8 mouse cellular contexts compared by ENCODE assay signal in the genomic region with DNA sequence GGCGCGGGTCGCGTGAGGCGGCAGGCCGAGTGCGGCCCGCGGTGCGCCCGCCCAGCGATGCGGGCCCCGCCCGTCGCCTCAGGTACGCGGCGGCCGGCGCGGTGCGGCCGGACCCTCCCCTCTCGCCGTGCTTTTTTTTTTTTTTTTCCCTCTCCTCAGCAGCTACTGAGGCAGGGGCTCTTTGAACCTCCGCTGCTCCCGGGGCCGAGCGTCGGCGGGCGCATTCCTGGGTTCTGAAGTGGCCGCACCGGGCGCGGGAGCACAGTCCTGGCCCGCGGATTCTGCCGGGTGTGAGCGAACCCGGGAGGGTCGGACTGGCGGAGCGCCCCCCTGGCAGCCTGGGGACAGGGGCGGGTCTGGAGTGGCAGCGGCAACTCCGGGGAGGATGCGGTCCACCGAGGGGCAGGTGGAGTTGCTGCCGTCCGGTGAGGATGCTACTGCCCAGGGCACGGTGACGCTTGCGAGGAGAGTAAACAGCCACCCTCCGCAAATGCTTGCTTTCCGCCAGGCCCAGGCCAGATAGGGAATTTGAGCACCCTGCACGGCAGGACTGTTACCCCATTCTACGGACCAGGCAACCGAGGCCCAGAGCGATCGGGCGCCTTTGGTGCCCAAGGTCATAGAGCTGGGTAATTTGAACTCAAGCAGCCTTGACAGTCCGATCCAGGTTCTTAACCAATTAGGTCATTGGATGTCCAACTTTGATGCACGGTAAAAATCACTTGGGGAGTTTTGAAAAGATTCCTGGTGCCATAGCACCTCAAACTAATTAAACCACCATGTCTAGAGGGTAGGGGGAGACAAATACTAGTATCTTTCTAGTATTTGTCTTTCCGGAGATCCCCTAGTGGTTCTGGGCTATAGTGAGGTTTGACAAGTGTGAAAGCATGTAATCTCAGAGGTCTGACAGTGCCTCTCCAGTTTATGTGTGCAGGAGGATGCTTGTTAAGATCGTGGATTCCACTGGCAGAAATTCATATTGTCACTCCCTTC. TPM values are rescaled to one million over a fixed set of nuclear protein-coding genes. Genes with fewer than 3 reads are reported as not detected.
DNase-seq lines count a peak whose midpoint lies in the region; ATAC-seq and TF ChIP-seq lines count a peak whose summit lies in the region.

No protein-coding gene starts in this region.

- 3% methylated on average over 67 of the region's 67 CpGs for WGBS in bone marrow, adult 2 months
- WGBS in embryonic facial prominence, embryonic 14.5 days: 3% methylated on average over 26 of the region's 67 CpGs
- WGBS in heart, embryonic 14.5 days: 1% methylated on average over 49 of the region's 67 CpGs
- WGBS in macrophage (ENCODE audit: missing documents): 4% methylated on average over 55 of the region's 67 CpGs

- peaks cover 2% of the 10 kb centered on the region; the same call in 1 of the 2 replicates for H3K4me1 ChIP-seq in bone marrow, adult 2 months (ENCODE audit: control insufficient read depth, insufficient read depth, low read length)
- peaks cover 6% of the 10 kb centered on the region for H3K4me1 ChIP-seq in embryonic facial prominence, embryonic 14.5 days (ENCODE audit: control insufficient read depth, insufficient read depth, low read length)
- peaks cover 3 to 23% of the 10 kb centered on the region in 2 experiments; a peak in 3 of 4 replicates for H3K4me1 ChIP-seq in heart, embryonic 14.5 days (ENCODE audit: control insufficient read depth in 2 of 2, insufficient read depth in 2 of 2, low read length in 2 of 2)

- H3K36me3 ChIP-seq in embryonic facial prominence, embryonic 14.5 days (ENCODE audit: control insufficient read depth, insufficient read depth, low read length): no peaks in the 10 kb centered on the region
- H3K36me3 ChIP-seq in heart, embryonic 14.5 days (ENCODE audit: control insufficient read depth, insufficient read depth, low read length): no peaks in the 10 kb centered on the region
- H3K36me3 ChIP-seq in macrophage (ENCODE audit: inconsistent target): no peaks in the 10 kb centered on the region

- H3K4me2 ChIP-seq in embryonic facial prominence, embryonic 14.5 days (ENCODE audit: low read depth, low read length): peak overlapping the region; percentile 94
- peak overlapping the region; percentile 94 for H3K4me2 ChIP-seq in heart, embryonic 14.5 days (ENCODE audit: low read length)

- peaks cover 52% of the 10 kb centered on the region for H3K79me2 ChIP-seq in macrophage (ENCODE audit: inconsistent target)

- no peaks in the 10 kb centered on the region for H3K27me3 ChIP-seq in embryonic facial prominence, embryonic 14.5 days (replicated peaks; ENCODE audit: control insufficient read depth, insufficient read depth, low read length)
- H3K27me3 ChIP-seq in heart, embryonic 14.5 days (ENCODE audit: control insufficient read depth, insufficient read depth, low read length): no peaks in the 10 kb centered on the region

- ATAC-seq in embryonic facial prominence, embryonic 14.5 days (ENCODE audit: low read depth): peak; percentile 65
- peak; percentile 71 for ATAC-seq in heart, embryonic 14.5 days (ENCODE audit: insufficient number of reproducible peaks, insufficient read depth, low FRiP score, low read depth)

- TF ChIP-seq CTCF in bone marrow, adult 2 months (IDR thresholded peaks at IDR 0.05; ENCODE audit: control insufficient read depth, insufficient read depth, low read length): no peak

- TF ChIP-seq POLR2A in bone marrow, adult 2 months (IDR thresholded peaks at IDR 0.05; ENCODE audit: borderline replicate concordance, control insufficient read depth, low read depth, low read length): no peak

- peak; percentile 49 for DNase-seq in ES-CJ7 (ENCODE audit: low read depth, low spot score)
- no peak for DNase-seq in embryonic facial prominence, embryonic 14.5 days (ENCODE audit: low spot score)
- DNase-seq in kidney, postnatal 14 days: peak; percentile 47
- peak; percentile 27 to 35 for DNase-seq in right cerebral cortex, adult 2 months (ENCODE audit: low spot score in 2 of 2)
- peak; percentile 50 for DNase-seq in urinary bladder, adult 2 months (ENCODE audit: low spot score)

- H3K4me3 ChIP-seq in bone marrow, adult 2 months (replicated peaks; ENCODE audit: control insufficient read depth, low read depth, low read length): peak overlapping the region; percentile 97
- H3K4me3 ChIP-seq in embryonic facial prominence, embryonic 14.5 days (ENCODE audit: low read depth, low read length): peak overlapping the region; percentile 89
- H3K4me3 ChIP-seq in heart, embryonic 14.5 days (ENCODE audit: control insufficient read depth in 1 of 2, insufficient read depth in 1 of 2, low read depth in 1 of 2, low read length in 2 of 2): peak overlapping the region; percentile 91 to 99
- H3K4me3 ChIP-seq in macrophage (ENCODE audit: inconsistent target): peak overlapping the region; percentile 59

- H3K27ac ChIP-seq in bone marrow, adult 2 months (ENCODE audit: control insufficient read depth, insufficient read depth, low read depth, low read length, poor library complexity): peak overlapping the region; percentile 94
- peak overlapping the region; percentile 81 for H3K27ac ChIP-seq in embryonic facial prominence, embryonic 14.5 days (replicated peaks; ENCODE audit: low read depth, low read length)
- H3K27ac ChIP-seq in heart, embryonic 14.5 days (replicated peaks in 1 of 2; ENCODE audit: control insufficient read depth in 1 of 2, insufficient read depth in 1 of 2, low read depth in 2 of 2, low read length in 2 of 2): peak overlapping the region; percentile 87 to 90
- no peak overlapping the region for H3K27ac ChIP-seq in macrophage

- no peaks in the 10 kb centered on the region for H3K9me3 ChIP-seq in embryonic facial prominence, embryonic 14.5 days (ENCODE audit: control insufficient read depth, low read length)
- no peaks in the 10 kb centered on the region for H3K9me3 ChIP-seq in heart, embryonic 14.5 days (ENCODE audit: control insufficient read depth, low read length)

- H3K9ac ChIP-seq in embryonic facial prominence, embryonic 14.5 days (ENCODE audit: low read depth, low read length): peak overlapping the region; percentile 95
- H3K9ac ChIP-seq in heart, embryonic 14.5 days (ENCODE audit: low read length): peak overlapping the region; percentile 92

RNA-seq across cellular contexts. Expression of gene Ralgapb, which starts 0.7 kb away (rescaled TPM):
- 7.1 and 16.6 TPM in 2 replicates for polyA plus RNA-seq in bone marrow, adult 2 months (2011; ENCODE audit: insufficient read depth, insufficient read length, low replicate concordance, missing spikeins)
- 18.0 and 18.8 TPM in 2 replicates for polyA plus RNA-seq in embryonic facial prominence, embryonic 14.5 days (2014; fragmentation: Nextera tagmentation; extraction: Ambion mirVana)
- polyA plus RNA-seq in heart, embryonic 14.5 days (2014; fragmentation: Nextera tagmentation; extraction: Ambion mirVana): 13.8 and 17.8 TPM in 2 replicates
- total RNA-seq in macrophage (2018; cell fraction: chromatin; rRNA removed): 100 to 1,000 TPM in 19 of 26 experiments, 10 to 100 TPM in 7; 62.0 to 136 (median 109) TPM
- 10 to 100 TPM; 21.4 to 36.1 (median 28.2) TPM for total RNA-seq in macrophage (2018; cell fraction: cytosol; rRNA removed)
- total RNA-seq in macrophage (2018; cell fraction: nucleus; rRNA removed): 100 to 1,000 TPM in 3 of 26 experiments, 10 to 100 TPM in 23; 48.4 to 124 (median 68.2) TPM
- 20.0 to 20.4 TPM (median 20.2 TPM) in 3 replicates for polyA plus RNA-seq in macrophage (2018)
- polyA plus RNA-seq in urinary bladder, adult 2 months (2012; rRNA removed): 25.8 and 25.9 TPM in 2 replicates

RNA-seq across cellular contexts. Expression of gene Snhg11, which starts 34.9 kb away (rescaled TPM):
- polyA plus RNA-seq in bone marrow, adult 2 months (2011; ENCODE audit: insufficient read depth, insufficient read length, low replicate concordance, missing spikeins): 0.65 and 2.6 TPM in 2 replicates
- polyA plus RNA-seq in embryonic facial prominence, embryonic 14.5 days (2014; fragmentation: Nextera tagmentation; extraction: Ambion mirVana): 7.8 and 10.2 TPM in 2 replicates
- 0.23 and 0.45 TPM in 2 replicates for polyA plus RNA-seq in heart, embryonic 14.5 days (2014; fragmentation: Nextera tagmentation; extraction: Ambion mirVana)
- total RNA-seq in macrophage (2018; cell fraction: chromatin; rRNA removed): 1 to 10 TPM in 16 of 26 experiments, under 1 TPM in 10; 0.26 to 4.8 (median 1.4) TPM
- under 1 TPM in 13 of 26 experiments, not detected in 13; under 0.01 to 0.39 (median 0.05) TPM for total RNA-seq in macrophage (2018; cell fraction: cytosol; rRNA removed)
- total RNA-seq in macrophage (2018; cell fraction: nucleus; rRNA removed): 1 to 10 TPM in 12 of 26 experiments, under 1 TPM in 13, not detected in 1; 0.10 to 2.7 (median 0.86) TPM
- polyA plus RNA-seq in macrophage (2018): 0.05 to 0.26 TPM (median 0.09 TPM) in 3 replicates
- polyA plus RNA-seq in urinary bladder, adult 2 months (2012; rRNA removed): 42.5 and 79.4 TPM in 2 replicates
